ENCODE assay signal across 25 mouse cellular contexts in genomic region chr5:121371712-121372111, GRCm38 (mm10).
"Had no signal": no experiment of that assay in that cellular context is flagged by ENCODE, and none has a peak within 500 bp of the region (broad histone marks: within the 10 kb centered on the region; RNA-seq: fewer than 3 reads in every experiment).

No protein-coding gene starts in this region.

- H3K4me2 ChIP-seq: heart, embryonic 12.5 days; hindbrain, embryonic 12.5 days; hindbrain, embryonic 15.5 days; intestine, embryonic 15.5 days; limb, embryonic 12.5 days; liver, embryonic 11.5 days had no signal

- ATAC-seq: inflammation-experienced regulatory T-cells, adult 6 months; intestine, embryonic 15.5 days; intestine, postnatal 0 days had no signal

- H3K9me3 ChIP-seq: heart, embryonic 10.5 days; heart, embryonic 12.5 days; hindbrain, embryonic 10.5 days; hindbrain, embryonic 12.5 days; hindbrain, embryonic 15.5 days; intestine, embryonic 15.5 days; limb, embryonic 10.5 days; limb, embryonic 12.5 days had no signal

- H3K9ac ChIP-seq: heart, embryonic 12.5 days; hindbrain, embryonic 12.5 days; hindbrain, embryonic 15.5 days; intestine, embryonic 15.5 days; limb, embryonic 12.5 days had no signal

- H3K27me3 ChIP-seq: heart, embryonic 12.5 days; hindbrain, embryonic 12.5 days; hindbrain, embryonic 15.5 days; intestine, embryonic 15.5 days; limb, embryonic 12.5 days had no signal

- DNase-seq: gastrocnemius, adult 2 months; gastrocnemius, postnatal 10 days; gastrocnemius, postnatal 25 days; heart, adult 18-20 months; heart, postnatal 10 days; heart, postnatal 4 days; kidney, adult 18-20 months; kidney, adult 8-10 months; kidney, postnatal 10 days; kidney, postnatal 25 days; kidney, postnatal 4 days; liver had no signal

- H3K4me1 ChIP-seq: heart, embryonic 10.5 days; hindbrain, embryonic 10.5 days; hindbrain, embryonic 12.5 days; hindbrain, embryonic 15.5 days; intestine, embryonic 15.5 days; limb, embryonic 10.5 days; limb, embryonic 12.5 days had no signal

- H3K27ac ChIP-seq: gastrocnemius, adult 2 months; heart, embryonic 10.5 days; hindbrain, embryonic 10.5 days; hindbrain, embryonic 12.5 days; hindbrain, embryonic 15.5 days; intestine, embryonic 15.5 days; layer of hippocampus, adult 2 months; left cerebral cortex, adult 2 months; limb, embryonic 10.5 days; limb, embryonic 12.5 days had no signal

- H3K4me3 ChIP-seq: gastrocnemius, adult 2 months; heart, embryonic 10.5 days; heart, embryonic 12.5 days; hindbrain, embryonic 10.5 days; hindbrain, embryonic 12.5 days; hindbrain, embryonic 15.5 days; intestine, embryonic 15.5 days; layer of hippocampus, adult 2 months; left cerebral cortex, adult 2 months; limb, embryonic 10.5 days; limb, embryonic 12.5 days had no signal
